Mouse (Mus musculus): Measurements from ENCODE around the gene Gtpbp1. TPM values are rescaled to one million over a fixed set of nuclear protein-coding genes. Genes with fewer than 3 reads are reported as not detected.

Gene Gtpbp1
- total and polyA plus RNA-seq, 2 experiments from 2014 or later = 47.6 to 78.1 TPM

GRCm38 (mm10) chr15:79657837-79658530, 32.7 kb upstream of the Gtpbp1 start:
- H3K27ac ChIP-seq (ENCODE audit: low read depth, low read length) = peak overlapping the region; percentile 99
- WGBS = 3% methylated on average over 16 of the region's 16 CpGs
- TF ChIP-seq CTCF (IDR thresholded peaks at IDR 0.05; ENCODE audit: low read depth) = peak; percentile 65
- peak overlapping the region; percentile 83 for H3K4me2 ChIP-seq (ENCODE audit: low read depth)
- H3K36me3 ChIP-seq (ENCODE audit: insufficient read depth) = peaks cover 9% of the 10 kb centered on the region
- H3K4me1 ChIP-seq (ENCODE audit: insufficient read depth) = peaks cover 4% of the 10 kb centered on the region; the same call in 1 of the 2 replicates
- H3K9ac ChIP-seq = peak overlapping the region; percentile 88
- H3K9me3 ChIP-seq (ENCODE audit: low read length) = no peaks in the 10 kb centered on the region
- DNase-seq (peak; percentile 90), ATAC-seq (peak; percentile 23)
- no peaks in the 10 kb centered on the region for H3K27me3 ChIP-seq (ENCODE audit: insufficient read depth, low read length)
- peak overlapping the region; percentile 88 for H3K4me3 ChIP-seq (ENCODE audit: low read depth, low read length)

GRCm38 (mm10) chr15:79658531-79659375, 31.9 kb upstream of the Gtpbp1 start, which contains the start of the genes Fam227a and Cby1:
Gene Fam227a (minus strand): TSS chr15:79658956.
Gene Cby1 (plus strand): TSS chr15:79659199.
- WGBS = 1% methylated on average over 55 of the region's 55 CpGs
- no peak for TF ChIP-seq CTCF (IDR thresholded peaks at IDR 0.05; ENCODE audit: low read depth)
- Histone ChIP-seq H3K27me3 (ENCODE audit: insufficient read depth, low read length) (no peaks in the 10 kb centered on the region), H3K27ac (ENCODE audit: low read depth, low read length) (peak within 1 kb of the TSS; percentile 99), H3K4me2 (ENCODE audit: low read depth) (peak within 1 kb of the TSS; percentile 83), H3K36me3 (ENCODE audit: insufficient read depth) (peaks cover 13% of the 10 kb centered on the region), H3K9me3 (ENCODE audit: low read length) (no peaks in the 10 kb centered on the region), H3K4me1 (ENCODE audit: insufficient read depth) (peaks cover 4% of the 10 kb centered on the region; the same call in 1 of the 2 replicates), H3K4me3 (ENCODE audit: low read depth, low read length) (peak within 1 kb of the TSS; percentile 88), H3K9ac (peak within 1 kb of the TSS; percentile 88)
- peak; percentile 98 for DNase-seq
- ATAC-seq = peak; percentile 90

GRCm38 (mm10) chr15:79661852-79662251, 28.8 kb upstream of the Gtpbp1 start:
- H3K27me3 ChIP-seq (ENCODE audit: insufficient read depth, low read length) = no peaks in the 10 kb centered on the region
- no peak overlapping the region for H3K4me2 ChIP-seq (ENCODE audit: low read depth)
- H3K9ac ChIP-seq = no peak overlapping the region
- no peak for DNase-seq
- 73% methylated on average over 4 of the region's 4 CpGs for WGBS
- H3K36me3 ChIP-seq (ENCODE audit: insufficient read depth) = peaks cover 25% of the 10 kb centered on the region
- no peak overlapping the region for H3K27ac ChIP-seq (ENCODE audit: low read depth, low read length)
- TF ChIP-seq CTCF (IDR thresholded peaks at IDR 0.05; ENCODE audit: low read depth) = peak; percentile 57
- no peak for ATAC-seq
- H3K4me3 ChIP-seq (ENCODE audit: low read depth, low read length) = no peak overlapping the region
- H3K9me3 ChIP-seq (ENCODE audit: low read length) = no peaks in the 10 kb centered on the region
- peaks cover 4% of the 10 kb centered on the region; the same call in 1 of the 2 replicates for H3K4me1 ChIP-seq (ENCODE audit: insufficient read depth)

- peaks cover 38% of the 10 kb centered on the region for H3K36me3 ChIP-seq (ENCODE audit: insufficient read depth)
- 95% methylated on average over 8 of the region's 8 CpGs for WGBS
- TF ChIP-seq CTCF (IDR thresholded peaks at IDR 0.05; ENCODE audit: low read depth) = no peak
- no peak overlapping the region for H3K4me2 ChIP-seq (ENCODE audit: low read depth)
- H3K9me3 ChIP-seq (ENCODE audit: low read length) = no peaks in the 10 kb centered on the region
- peaks cover 2% of the 10 kb centered on the region; the same call in 1 of the 2 replicates for H3K4me1 ChIP-seq (ENCODE audit: insufficient read depth)
- DNase-seq (no peak), ATAC-seq (no peak)
- H3K9ac ChIP-seq = no peak overlapping the region
- H3K27me3 ChIP-seq (ENCODE audit: insufficient read depth, low read length) = no peaks in the 10 kb centered on the region
- no peak overlapping the region for H3K27ac ChIP-seq (ENCODE audit: low read depth, low read length)
- H3K4me3 ChIP-seq (ENCODE audit: low read depth, low read length) = no peak overlapping the region
Measured at GRCm38 (mm10) chr15:79664666-79665065, 26.0 kb upstream of the Gtpbp1 start.

GRCm38 (mm10) chr15:79669195-79669594, 21.4 kb upstream of the Gtpbp1 start:
- peak; percentile 25 for TF ChIP-seq CTCF (IDR thresholded peaks at IDR 0.05; ENCODE audit: low read depth)
- Histone ChIP-seq H3K9ac (no peak overlapping the region), H3K4me3 (ENCODE audit: low read depth, low read length) (no peak overlapping the region), H3K27ac (ENCODE audit: low read depth, low read length) (no peak overlapping the region), H3K9me3 (ENCODE audit: low read length) (no peaks in the 10 kb centered on the region), H3K4me1 (ENCODE audit: insufficient read depth) (no peaks in the 10 kb centered on the region; the same call in 1 of the 2 replicates), H3K27me3 (ENCODE audit: insufficient read depth, low read length) (no peaks in the 10 kb centered on the region), H3K4me2 (ENCODE audit: low read depth) (no peak overlapping the region), H3K36me3 (ENCODE audit: insufficient read depth) (peaks cover 38% of the 10 kb centered on the region)
- no peak for ATAC-seq
- no peak for DNase-seq
- 71% methylated on average over 10 of the region's 10 CpGs for WGBS

GRCm38 (mm10) chr15:79670249-79670971, 20.2 kb upstream of the Gtpbp1 start, which contains the start of gene Tomm22:
Gene Tomm22 (plus strand): TSS chr15:79670861.
- Histone ChIP-seq H3K4me2 (ENCODE audit: low read depth) (peak within 1 kb of the TSS; percentile 91), H3K27me3 (ENCODE audit: insufficient read depth, low read length) (no peaks in the 10 kb centered on the region), H3K9me3 (ENCODE audit: low read length) (no peaks in the 10 kb centered on the region), H3K4me3 (ENCODE audit: low read depth, low read length) (peak within 1 kb of the TSS; percentile 69), H3K27ac (ENCODE audit: low read depth, low read length) (peak within 1 kb of the TSS; percentile 24; the same call in 1 of the 2 replicates), H3K4me1 (ENCODE audit: insufficient read depth) (no peaks in the 10 kb centered on the region; the same call in 1 of the 2 replicates), H3K9ac (peak within 1 kb of the TSS; percentile 72), H3K36me3 (ENCODE audit: insufficient read depth) (peaks cover 50% of the 10 kb centered on the region)
- WGBS = 17% methylated on average over 33 of the region's 33 CpGs
- TF ChIP-seq CTCF (IDR thresholded peaks at IDR 0.05; ENCODE audit: low read depth) = peak; percentile 72
- DNase-seq (peak; percentile 95), ATAC-seq (peak; percentile 98)

Data from forebrain, postnatal 0 days (tissue).